Mouse (Mus musculus) embryonic facial prominence, embryonic 15.5 days (tissue): ENCODE results near the gene Ifi214. TPM values are rescaled to one million over a fixed set of nuclear protein-coding genes. Genes with fewer than 3 reads are reported as not detected.

Experiments used
- microRNA-seq: library from miRNA; unstranded; fragments of <30 nt; microRNA quantifications from one replicate; pipeline ENCODE4, GENCODE M21; 2016; ENCODE audit warnings: borderline number of aligned reads
- polyA plus RNA-seq: library from polyadenylated mRNA; unstranded; fragments of >200 nt; fragmentation: Nextera tagmentation; extraction: Ambion mirVana; gene quantifications from 2 replicates; pipeline ENCODE4 v1.2.1, GENCODE M21; 2015

Gene Ifi214
- polyA plus RNA-seq, 1 experiment from 2014 or later: not detected

Small RNA genes lying within 50 kb of the gene (microRNA-seq; reads per million reads assigned to microRNA genes)
- gene Gm44481: not detected

Other genes starting within 250 kb of the Ifi214 start
- 2.3 TPM in 2 replicates for gene Ackr1, start 202.2 kb downstream of the Ifi214 start, polyA plus RNA-seq
- gene Aim2, start 185.1 kb downstream of the Ifi214 start, polyA plus RNA-seq: 2.1 and 2.5 TPM in 2 replicates
- gene Cadm3, start 168.3 kb downstream of the Ifi214 start, polyA plus RNA-seq: 5.5 and 6.2 TPM in 2 replicates
- gene Ifi206, start 44.9 kb downstream of the Ifi214 start, polyA plus RNA-seq: 0.19 and 0.33 TPM in 2 replicates
- 0.15 and 0.29 TPM in 2 replicates for gene Ifi213, start 63.3 kb upstream of the Ifi214 start, polyA plus RNA-seq
- gene Ifi209, start 95.0 kb upstream of the Ifi214 start, polyA plus RNA-seq: 0.55 and 0.65 TPM in 2 replicates
- gene Ifi208, start 137.7 kb upstream of the Ifi214 start, polyA plus RNA-seq: 0.08 TPM in 1 of 2 replicates, not detected in the other
- 1.5 and 1.6 TPM in 2 replicates for gene Ifi207, start 205.8 kb upstream of the Ifi214 start, polyA plus RNA-seq
- 2.9 and 3.1 TPM in 2 replicates for gene Ifi204, start 231.0 kb upstream of the Ifi214 start, polyA plus RNA-seq